Mouse (Mus musculus) spleen, adult 2 months (tissue): ENCODE measurements at regions not wholly inside any gene's neighbourhood (a gene's known extent, or its start where the extent isn't known, plus 50 kb on each side); places are given as distances from the start of the nearest gene placed in this dataset.

Experiments
- CTCF ChIP-seq: fragments of 200-500 bp; IDR thresholded peaks from 2 replicates; pipeline ENCODE4 v1.5.1; 2011; ENCODE audit warnings: mild to moderate bottlenecking, inconsistent platforms; ENCODE audit not compliant: insufficient read depth, insufficient read length, insufficient replicate concordance; ENCODE audit errors: extremely low read depth
- POLR2A ChIP-seq: fragments of 200-500 bp; IDR thresholded peaks from 2 replicates; pipeline ENCODE4 v1.6.1; 2011; ENCODE audit warnings: low read depth, low read length, inconsistent platforms

GRCm38 (mm10) chr6:99931588-99931987 lies 205.4 kb upstream of the Prok2 start:
- no peak for TF ChIP-seq POLR2A
- no peak for TF ChIP-seq CTCF
